Mouse (Mus musculus): Measurements from ENCODE around the gene Sipa1l3.

DNA sequence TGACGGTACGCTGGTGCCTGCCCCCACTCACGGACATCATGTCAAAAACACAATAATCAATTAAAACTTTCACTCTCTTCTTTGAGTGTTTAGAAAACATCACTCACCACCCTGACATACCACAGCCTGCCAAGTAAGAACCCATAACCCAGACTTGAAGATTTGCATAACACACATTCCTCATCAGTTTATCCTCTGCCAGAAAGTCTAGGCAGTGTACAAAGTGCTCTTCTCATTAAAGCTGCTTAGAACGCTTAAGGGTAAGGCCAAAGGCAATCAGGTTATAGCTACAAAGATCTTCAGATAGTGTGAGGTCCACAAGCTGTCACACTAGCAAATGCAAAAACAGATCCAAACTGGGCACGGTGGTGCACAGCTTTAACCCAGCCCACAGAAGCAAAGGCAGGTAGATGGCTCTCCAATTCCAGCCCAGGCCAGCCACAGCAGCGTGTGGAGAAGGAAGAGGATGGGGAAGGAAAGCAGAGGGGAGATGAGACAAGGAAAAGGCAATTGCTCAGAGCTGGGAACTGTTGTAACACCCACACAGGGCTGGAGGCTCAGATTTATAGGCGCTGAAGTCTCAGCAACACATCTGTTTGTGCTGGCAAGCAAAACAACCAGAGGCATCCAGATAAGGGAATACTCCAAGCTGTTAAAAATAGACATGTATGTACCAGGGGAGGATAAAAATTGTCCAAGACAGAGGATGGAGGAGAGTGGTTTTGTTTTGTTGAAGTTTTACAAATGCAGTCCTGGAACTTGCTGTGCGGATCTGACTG is 246.6 kb downstream of the Sipa1l3 start:
- no peak for TF ChIP-seq POLR2A (IDR thresholded peaks at IDR 0.05; ENCODE audit: control insufficient read depth, low read depth, low read length)
- TF ChIP-seq CTCF (IDR thresholded peaks at IDR 0.05; ENCODE audit: control insufficient read depth, insufficient read depth, insufficient replicate concordance, low read depth, low read length) = no peak

All from testis, adult 2 months (tissue).